ENCODE assay signal across 8 mouse cellular contexts in genomic region chr5:123057366-123058250, GRCm38 (mm10). TPM values are rescaled to one million over a fixed set of nuclear protein-coding genes. Genes with fewer than 3 reads are reported as not detected.
DNase-seq lines count a peak whose midpoint lies in the region; ATAC-seq and TF ChIP-seq lines count a peak whose summit lies in the region.

No protein-coding gene starts in this region.

- peak; percentile 100 for DNase-seq in ZHBTc4 (ENCODE audit: low read depth, low spot score)
- peak; percentile 99 for DNase-seq in gastrocnemius, adult 2 months
- peak; percentile 100 for DNase-seq in hindbrain, postnatal 0 days (ENCODE audit: low spot score)
- peak; percentile 98 to 99 for DNase-seq in left cerebral cortex, adult 2 months (ENCODE audit: extremely low spot score in 1 of 2, low spot score in 2 of 2)
- peak; percentile 96 to 99 for DNase-seq in right cerebral cortex, adult 2 months (ENCODE audit: low spot score in 2 of 2)
- DNase-seq in urinary bladder, postnatal 14 days (ENCODE audit: low spot score): peak; percentile 99

- whole genome bisulfite sequencing in hindbrain, postnatal 0 days: 8% methylated on average over 48 of the region's 48 CpGs

- H3K9ac ChIP-seq in hindbrain, postnatal 0 days (replicated peaks; ENCODE audit: low read length): peak overlapping the region; percentile 40; the same call in 1 of the 2 replicates

- intact Hi-C loops in gastrocnemius, adult 2 months (cut with DNase I): loop anchor here (2.0 kb wide), 1 partner anchor 43 kb away; the partner anchor contains the start of gene Orai1
- intact Hi-C loops in left cerebral cortex, adult 2 months (cut with DNase I): loop anchor here (1.0 kb wide), 1 partner anchor 19 kb away; no protein-coding TSS in a partner anchor

- H3K9me3 ChIP-seq in hindbrain, postnatal 0 days (ENCODE audit: low read length): no peaks in the 10 kb centered on the region

- no peaks in the 10 kb centered on the region for H3K4me1 ChIP-seq in hindbrain, postnatal 0 days (ENCODE audit: insufficient read depth, low read length)

- no peaks in the 10 kb centered on the region for H3K36me3 ChIP-seq in hindbrain, postnatal 0 days (ENCODE audit: insufficient read depth, low read length)

- TF ChIP-seq CTCF in gastrocnemius, adult 2 months (IDR thresholded peaks at IDR 0.05): peak; percentile 43
- TF ChIP-seq CTCF in hindbrain, postnatal 0 days (IDR thresholded peaks at IDR 0.05; ENCODE audit: low read depth): peak; percentile 67
- peak; percentile 46 for TF ChIP-seq CTCF in left cerebral cortex, adult 2 months (IDR thresholded peaks at IDR 0.05)

- peak; percentile 95 for ATAC-seq in common myeloid progenitor, adult 5-6 weeks (replicated peaks; ENCODE audit: low read depth, poor library complexity, severe bottlenecking)
- peak; percentile 98 for ATAC-seq in hindbrain, postnatal 0 days
- ATAC-seq in megakaryocyte, adult 5-6 weeks (ENCODE audit: poor library complexity, severe bottlenecking): peak; percentile 96

- H3K27me3 ChIP-seq in hindbrain, postnatal 0 days (ENCODE audit: insufficient read depth, low read length): no peaks in the 10 kb centered on the region

- H3K27ac ChIP-seq in gastrocnemius, adult 2 months: peak overlapping the region; percentile 98
- peak overlapping the region; percentile 62; the same call in 1 of the 2 replicates for H3K27ac ChIP-seq in hindbrain, postnatal 0 days
- peak overlapping the region; percentile 88 for H3K27ac ChIP-seq in left cerebral cortex, adult 2 months

- H3K4me3 ChIP-seq in gastrocnemius, adult 2 months: peak overlapping the region; percentile 70
- H3K4me3 ChIP-seq in hindbrain, postnatal 0 days (ENCODE audit: low read length): peak overlapping the region; percentile 36
- H3K4me3 ChIP-seq in left cerebral cortex, adult 2 months: peak overlapping the region; percentile 44

- H3K4me2 ChIP-seq in hindbrain, postnatal 0 days (ENCODE audit: low read depth, low read length): peak overlapping the region; percentile 55

RNA-seq across cellular contexts. Expression of gene Tmem120b, which starts 10.6 kb away (rescaled TPM):
- total RNA-seq in common myeloid progenitor, adult 5-6 weeks (2017): 4.8 and 4.9 TPM in 2 replicates
- total RNA-seq in gastrocnemius, adult 2 months (2021): 10 to 100 TPM; 19.2 to 23.2 TPM
- total RNA-seq in hindbrain, postnatal 0 days (2014; rRNA removed): 15.3 and 29.3 TPM in 2 replicates
- 17.7 and 19.6 TPM in 2 replicates for polyA plus RNA-seq in hindbrain, postnatal 0 days (2015; fragmentation: Nextera tagmentation; extraction: Ambion mirVana)
- 10 to 100 TPM; 16.0 to 16.2 TPM for total RNA-seq in left cerebral cortex, adult 2 months (2021)
- total RNA-seq in megakaryocyte, adult 5-6 weeks (2015): 0.87 and 2.5 TPM in 2 replicates
- 0.29 and 1.3 TPM in 2 replicates for total RNA-seq in megakaryocyte, adult 5-6 weeks (2017)

RNA-seq across cellular contexts. Expression of gene Morn3, which starts 10.8 kb away (rescaled TPM):
- not detected in 2 replicates for total RNA-seq in common myeloid progenitor, adult 5-6 weeks (2017)
- total RNA-seq in gastrocnemius, adult 2 months (2021): not detected
- not detected in 2 replicates for total RNA-seq in hindbrain, postnatal 0 days (2014; rRNA removed)
- polyA plus RNA-seq in hindbrain, postnatal 0 days (2015; fragmentation: Nextera tagmentation; extraction: Ambion mirVana): 0.64 and 0.87 TPM in 2 replicates
- total RNA-seq in left cerebral cortex, adult 2 months (2021): not detected
- not detected in 2 replicates for total RNA-seq in megakaryocyte, adult 5-6 weeks (2015)
- total RNA-seq in megakaryocyte, adult 5-6 weeks (2017): not detected in 2 replicates

RNA-seq across cellular contexts. Expression of gene Orai1, which starts 42.7 kb away (rescaled TPM):
- total RNA-seq in common myeloid progenitor, adult 5-6 weeks (2017): 10.6 and 13.0 TPM in 2 replicates
- 10 to 100 TPM; 32.1 to 38.7 TPM for total RNA-seq in gastrocnemius, adult 2 months (2021)
- total RNA-seq in hindbrain, postnatal 0 days (2014; rRNA removed): 20.9 and 27.2 TPM in 2 replicates
- 16.8 and 18.3 TPM in 2 replicates for polyA plus RNA-seq in hindbrain, postnatal 0 days (2015; fragmentation: Nextera tagmentation; extraction: Ambion mirVana)
- 1 to 10 TPM; 6.9 to 9.5 TPM for total RNA-seq in left cerebral cortex, adult 2 months (2021)
- 80.5 and 87.4 TPM in 2 replicates for total RNA-seq in megakaryocyte, adult 5-6 weeks (2015)
- total RNA-seq in megakaryocyte, adult 5-6 weeks (2017): 21.0 and 21.8 TPM in 2 replicates

Comparison
In these comparisons a context has a peak if more than half of its experiments do, and no peak if none do; other contexts are left out.
1. Peak in every context shown above with its lines: DNase-seq, ATAC-seq, H3K4me3 ChIP-seq and H3K27ac ChIP-seq.